ENCODE assay signal across 10 mouse cellular contexts in genomic region chr12:76085956-76086905, GRCm38 (mm10).
A peak's percentile ranks its signal among the peaks of the same experiment; 100 is the strongest.
DNase-seq lines count a peak whose midpoint lies in the region; TF ChIP-seq lines count a peak whose summit lies in the region.
"Had no signal": no experiment of that assay in that cellular context is flagged by ENCODE, and none has a peak within 500 bp of the region (broad histone marks: within the 10 kb centered on the region; RNA-seq: fewer than 3 reads in every experiment).

No protein-coding gene starts in this region.

- peaks cover 11% of the 10 kb centered on the region; the same call in 1 of the 2 replicates for H3K4me1 ChIP-seq in spleen, adult 2 months (ENCODE audit: control insufficient read depth, insufficient read depth, insufficient read length)

- peak; percentile 40 to 52 for DNase-seq in spleen, adult 2 months (ENCODE audit: low read depth in 1 of 2, low spot score in 2 of 2)
- DNase-seq in spleen, postnatal 14 days (ENCODE audit: low spot score in 2 of 2), result no peak
- peak; percentile 90 for DNase-seq in ZHBTc4 (ENCODE audit: low read depth, low spot score)
- peak; percentile 40 for DNase-seq in kidney, postnatal 14 days
- peak; percentile 38 for DNase-seq in thymus, postnatal 14 days
- no peak for DNase-seq in right cerebral cortex, adult 2 months (ENCODE audit: low spot score in 2 of 2)
- no peak for DNase-seq in ovary, adult 18-20 months (ENCODE audit: low spot score)
- DNase-seq in cerebellum, adult 8-10 months, result no peak
- DNase-seq: embryo, embryonic 11 days; midbrain, embryonic 14.5 days had no signal

- 53% methylated on average over 15 of the region's 15 CpGs for WGBS in spleen, adult 2 months

- no peak for TF ChIP-seq POLR2A in spleen, adult 2 months (IDR thresholded peaks at IDR 0.05; ENCODE audit: low read depth, low read length)

- H3K36me3 ChIP-seq in spleen, adult 2 months (ENCODE audit: control insufficient read depth, insufficient read depth, low read length), result no peaks in the 10 kb centered on the region

- H3K27ac ChIP-seq in spleen, adult 2 months (ENCODE audit: insufficient read depth, low read length), result peak overlapping the region; percentile 79

- no peak for TF ChIP-seq CTCF in spleen, adult 2 months (IDR thresholded peaks at IDR 0.05; ENCODE audit: extremely low read depth, insufficient read depth, insufficient read length, insufficient replicate concordance)

- peak overlapping the region; percentile 55; the same call in 1 of the 2 replicates for H3K4me3 ChIP-seq in spleen, adult 2 months (ENCODE audit: extremely low read depth, insufficient read depth, insufficient read length)

- no peaks in the 10 kb centered on the region for H3K27me3 ChIP-seq in spleen, adult 2 months (ENCODE audit: control insufficient read depth, insufficient read depth, low read length)

Comparison
In these comparisons a context has a peak if more than half of its experiments do, and no peak if none do; other contexts are left out.
1. DNase-seq: peak in spleen, adult 2 months (2 of 2), ZHBTc4 (single experiment), kidney, postnatal 14 days (single experiment) and thymus, postnatal 14 days (single experiment); none in spleen, postnatal 14 days (0 of 2), right cerebral cortex, adult 2 months (0 of 2), ovary, adult 18-20 months (single experiment) and cerebellum, adult 8-10 months (single experiment).